Mouse (Mus musculus) embryonic fibroblast, embryonic 13.5 days (primary cell): ENCODE measurements around the gene Prss57.

Source experiments
- CTCF ChIP-seq: IDR thresholded peaks from 2 replicates; pipeline ENCODE4 v1.5.1; 2011; ENCODE audit warnings: mild to moderate bottlenecking, control low read depth, low read length, moderate library complexity, borderline replicate concordance; ENCODE audit not compliant: insufficient read depth
- POLR2A ChIP-seq: IDR thresholded peaks from 2 replicates; pipeline ENCODE4 v1.6.1; 2011; ENCODE audit warnings: low read depth, mild to moderate bottlenecking, control low read depth, low read length, moderate library complexity

DNA sequence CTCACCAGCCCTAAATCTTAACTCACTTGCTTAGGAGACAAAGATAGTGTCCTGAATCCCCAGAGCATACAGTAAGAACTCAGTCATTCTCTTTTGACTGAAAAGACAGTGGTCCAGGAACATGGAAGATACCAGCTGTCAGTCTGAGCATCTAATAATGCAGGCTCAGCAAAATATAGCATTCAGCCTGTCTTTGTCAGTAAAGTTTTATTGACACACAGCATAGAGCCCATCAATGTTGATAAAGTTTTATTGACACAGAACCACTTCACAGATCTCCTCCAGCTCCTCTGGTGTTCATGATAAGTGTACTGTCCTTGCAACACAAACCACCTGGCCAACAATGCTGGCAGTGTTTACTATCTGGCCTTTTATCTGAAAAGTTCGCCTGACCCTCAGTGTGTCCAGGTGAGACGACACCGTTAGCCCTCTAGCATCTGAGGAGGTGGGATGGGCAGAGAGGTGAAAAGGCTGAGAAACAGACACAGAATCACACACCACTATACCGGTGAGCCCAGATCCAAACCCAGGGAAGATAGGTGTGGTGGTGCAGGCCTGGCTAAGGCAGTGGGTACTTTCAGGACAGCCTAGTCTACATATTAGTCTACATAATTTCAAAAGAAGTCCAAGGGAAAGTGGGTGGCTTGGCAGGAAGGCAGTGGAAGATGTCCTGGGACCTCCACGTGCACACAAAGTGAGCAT, 1.7 kb upstream of the Prss57 start:
- TF ChIP-seq CTCF (no peak), POLR2A (no peak)
